Mouse (Mus musculus): Measurements from ENCODE around the gene Gm7876. TPM values are rescaled to one million over a fixed set of nuclear protein-coding genes. Genes with fewer than 3 reads are reported as not detected.
"Not testable (repeated sequence)": the region's sequence is repeated elsewhere in the genome, so short reads cannot be mapped to it uniquely, and the experiment has no call there.

The Gm7876 gene
- total RNA-seq (2014; rRNA removed; ENCODE audit: low replicate concordance) = not detected in 2 replicates
- not detected in 2 replicates for polyA plus RNA-seq (2015; fragmentation: Nextera tagmentation; extraction: Ambion mirVana)

DNA sequence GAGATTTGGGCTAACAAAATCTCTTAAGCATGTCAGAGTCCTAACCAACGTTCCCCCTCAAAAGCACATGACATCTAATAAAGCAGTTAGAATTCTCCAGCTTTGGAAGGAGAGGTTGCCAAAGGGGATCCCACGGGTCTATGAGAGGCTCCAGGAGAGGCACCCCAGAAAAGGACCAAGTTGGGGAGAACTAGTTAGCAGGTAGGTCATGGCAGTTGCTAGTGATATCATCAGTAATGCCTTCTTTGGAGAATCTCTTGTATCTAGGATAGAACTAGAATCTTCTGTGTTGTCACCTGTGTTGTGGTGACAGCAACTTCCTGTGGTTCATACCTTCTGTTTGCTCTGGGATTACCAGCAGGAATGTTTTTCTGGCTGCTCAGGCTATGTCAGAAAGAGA is at the start of gene Gm7876:
Gene Gm7876, plus strand, starts transcription at position 301 of the 400 bp plus-strand sequence.
- not testable (repeated sequence) for H3K27ac ChIP-seq (ENCODE audit: low read depth); H3K9ac ChIP-seq (replicated peaks; ENCODE audit: low read depth, low read length); H3K27me3 ChIP-seq (ENCODE audit: control insufficient read depth, insufficient read depth, low read length); DNase-seq (ENCODE audit: low spot score); H3K4me1 ChIP-seq (ENCODE audit: control insufficient read depth, insufficient read depth); H3K36me3 ChIP-seq (replicated peaks; ENCODE audit: control insufficient read depth, insufficient read depth, low read length); ATAC-seq (ENCODE audit: insufficient read depth, low read depth); H3K4me3 ChIP-seq (ENCODE audit: low read depth, low read length); H3K9me3 ChIP-seq (replicated peaks; ENCODE audit: control insufficient read depth, low read length); H3K4me2 ChIP-seq (ENCODE audit: low read depth, low read length)
- 55% methylated on average over 1 of the region's 2 CpGs for WGBS

DNA sequence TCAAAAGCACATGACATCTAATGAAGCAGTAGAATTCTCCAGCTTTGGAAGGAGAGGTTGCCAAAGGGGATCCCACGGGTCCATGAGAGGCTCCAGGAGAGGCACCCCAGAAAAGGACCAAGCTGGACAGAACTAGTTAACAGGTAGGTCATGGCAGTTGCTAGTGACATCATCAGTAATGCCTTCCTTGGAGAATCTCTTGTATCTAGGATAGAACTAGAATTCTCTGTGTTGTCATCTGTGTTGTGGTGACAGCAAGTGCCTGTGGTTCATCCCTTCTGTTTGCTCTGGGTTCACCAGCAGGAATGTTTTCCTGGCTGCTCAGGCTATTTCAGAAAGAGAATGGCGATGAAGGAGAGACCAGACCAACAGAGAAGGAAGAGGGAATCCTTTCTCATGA is 45.1 kb upstream of the Gm7876 start, which contains the start of gene Gm3239:
Gene Gm3239, plus strand, starts transcription at position 301 of the 400 bp plus-strand sequence.
- not testable (repeated sequence) for H3K36me3 ChIP-seq (replicated peaks; ENCODE audit: control insufficient read depth, insufficient read depth, low read length); H3K27ac ChIP-seq (ENCODE audit: low read depth); H3K4me1 ChIP-seq (ENCODE audit: control insufficient read depth, insufficient read depth); H3K9ac ChIP-seq (replicated peaks; ENCODE audit: low read depth, low read length); H3K4me2 ChIP-seq (ENCODE audit: low read depth, low read length); H3K9me3 ChIP-seq (replicated peaks; ENCODE audit: control insufficient read depth, low read length); ATAC-seq (ENCODE audit: insufficient read depth, low read depth); H3K27me3 ChIP-seq (ENCODE audit: control insufficient read depth, insufficient read depth, low read length); H3K4me3 ChIP-seq (ENCODE audit: low read depth, low read length); DNase-seq (ENCODE audit: low spot score)
- no CpG with 5 or more reads among the region's 2 CpGs for WGBS

DNA sequence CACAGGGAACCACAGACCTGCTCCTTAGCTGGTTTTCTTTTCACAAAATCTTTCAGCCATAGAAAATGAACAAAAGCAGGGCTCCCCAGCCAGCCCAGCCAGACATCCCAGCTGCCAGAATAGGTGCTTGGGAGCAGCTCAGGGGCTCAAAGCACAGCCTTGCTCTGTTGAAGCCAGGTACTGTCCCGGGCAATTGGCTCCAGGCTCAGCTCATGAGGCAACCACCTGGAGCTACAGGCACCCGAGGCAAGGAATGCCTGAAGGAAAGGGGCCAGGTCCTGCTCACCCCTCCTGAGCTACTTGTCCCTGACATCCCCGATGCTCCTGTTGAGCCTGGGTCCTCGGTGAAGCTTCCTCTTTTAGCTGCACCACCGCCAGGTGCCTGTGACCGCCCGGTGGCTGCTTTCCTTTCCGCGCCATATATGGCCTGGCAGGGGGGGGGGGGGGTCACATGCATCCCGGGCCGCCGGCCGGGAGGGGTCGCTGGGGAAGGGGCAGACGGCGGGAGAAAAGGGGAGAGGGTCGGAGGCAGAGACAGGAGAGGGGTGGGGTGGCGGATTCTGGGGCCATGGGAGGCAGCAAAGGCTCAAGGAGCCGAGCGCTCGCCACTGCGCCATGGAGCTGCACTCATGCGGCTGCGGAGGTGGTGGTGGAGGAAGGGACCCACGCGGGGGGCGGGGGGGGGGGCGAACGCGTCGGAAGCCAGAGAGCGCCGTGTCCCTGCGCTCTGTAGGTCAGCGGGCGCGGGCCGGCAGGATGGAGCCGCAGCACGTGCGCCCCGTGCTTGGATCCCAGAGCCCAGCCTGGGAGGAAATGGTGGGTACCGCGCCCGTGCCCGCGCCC is 17.2 kb downstream of the Gm7876 start, which contains the start of gene Gm3252:
Gene Gm3252, plus strand, starts transcription at position 738 of the 843 bp plus-strand sequence.
- peak within 1 kb of the TSS; percentile 30; the same call in 1 of the 2 replicates for H3K4me2 ChIP-seq (ENCODE audit: low read depth, low read length)
- DNase-seq (ENCODE audit: low spot score); H3K36me3 ChIP-seq (replicated peaks; ENCODE audit: control insufficient read depth, insufficient read depth, low read length); H3K9ac ChIP-seq (replicated peaks; ENCODE audit: low read depth, low read length); H3K9me3 ChIP-seq (replicated peaks; ENCODE audit: control insufficient read depth, low read length); ATAC-seq (ENCODE audit: insufficient read depth, low read depth); H3K4me3 ChIP-seq (ENCODE audit: low read depth, low read length); H3K27ac ChIP-seq (ENCODE audit: low read depth); H3K27me3 ChIP-seq (ENCODE audit: control insufficient read depth, insufficient read depth, low read length); H3K4me1 ChIP-seq (ENCODE audit: control insufficient read depth, insufficient read depth): not testable (repeated sequence)
- 2% methylated on average over 8 of the region's 47 CpGs for WGBS

Other genes starting within 250 kb of the Gm7876 start
- gene Gm3182, start 227.5 kb upstream of the Gm7876 start, total RNA-seq (2014; rRNA removed; ENCODE audit: low replicate concordance) = not detected in 2 replicates
- not detected in 2 replicates for gene Gm3182, start 227.5 kb upstream of the Gm7876 start, polyA plus RNA-seq (2015; fragmentation: Nextera tagmentation; extraction: Ambion mirVana)
- gene Gm3047, start 153.8 kb upstream of the Gm7876 start, total RNA-seq (2014; rRNA removed; ENCODE audit: low replicate concordance) = not detected in 2 replicates
- gene Gm3047, start 153.8 kb upstream of the Gm7876 start, polyA plus RNA-seq (2015; fragmentation: Nextera tagmentation; extraction: Ambion mirVana) = not detected in 2 replicates
- gene Gm8159, start 76.9 kb upstream of the Gm7876 start, total RNA-seq (2014; rRNA removed; ENCODE audit: low replicate concordance) = not detected in 2 replicates
- not detected in 2 replicates for gene Gm8159, start 76.9 kb upstream of the Gm7876 start, polyA plus RNA-seq (2015; fragmentation: Nextera tagmentation; extraction: Ambion mirVana)
- gene Gm3239, start 45.0 kb upstream of the Gm7876 start, total RNA-seq (2014; rRNA removed; ENCODE audit: low replicate concordance) = not detected in 2 replicates
- gene Gm3239, start 45.0 kb upstream of the Gm7876 start, polyA plus RNA-seq (2015; fragmentation: Nextera tagmentation; extraction: Ambion mirVana) = not detected in 2 replicates
- gene Gm3252, start 17.5 kb downstream of the Gm7876 start, total RNA-seq (2014; rRNA removed; ENCODE audit: low replicate concordance) = not detected in 2 replicates
- gene Gm3252, start 17.5 kb downstream of the Gm7876 start, polyA plus RNA-seq (2015; fragmentation: Nextera tagmentation; extraction: Ambion mirVana) = 0.16 and 0.33 TPM in 2 replicates
- gene Gm9602, start 67.1 kb downstream of the Gm7876 start, total RNA-seq (2014; rRNA removed; ENCODE audit: low replicate concordance) = not detected in 2 replicates
- not detected in 2 replicates for gene Gm9602, start 67.1 kb downstream of the Gm7876 start, polyA plus RNA-seq (2015; fragmentation: Nextera tagmentation; extraction: Ambion mirVana)
- gene Gm3269, start 128.9 kb downstream of the Gm7876 start, total RNA-seq (2014; rRNA removed; ENCODE audit: low replicate concordance) = not detected in 2 replicates
- not detected in 2 replicates for gene Gm3269, start 128.9 kb downstream of the Gm7876 start, polyA plus RNA-seq (2015; fragmentation: Nextera tagmentation; extraction: Ambion mirVana)
- 1.6 TPM in 1 of 2 replicates, not detected in the other for gene Gm3264, start 146.3 kb downstream of the Gm7876 start, total RNA-seq (2014; rRNA removed; ENCODE audit: low replicate concordance)
- gene Gm3264, start 146.3 kb downstream of the Gm7876 start, polyA plus RNA-seq (2015; fragmentation: Nextera tagmentation; extraction: Ambion mirVana) = 0.38 and 1.1 TPM in 2 replicates
- gene Gm3278, start 183.2 kb downstream of the Gm7876 start, total RNA-seq (2014; rRNA removed; ENCODE audit: low replicate concordance) = not detected in 2 replicates
- not detected in 2 replicates for gene Gm3278, start 183.2 kb downstream of the Gm7876 start, polyA plus RNA-seq (2015; fragmentation: Nextera tagmentation; extraction: Ambion mirVana)

Measured in heart, postnatal 0 days (tissue).